Mouse (Mus musculus): Measurements from ENCODE around the gene Cfap43. TPM values are rescaled to one million over a fixed set of nuclear protein-coding genes. Genes with fewer than 3 reads are reported as not detected.

The Cfap43 gene
- polyA plus RNA-seq, 1 experiment: 0.20 TPM

- TF ChIP-seq POLR2A (IDR thresholded peaks at IDR 0.05; ENCODE audit: control insufficient read depth, extremely low read depth, insufficient read depth, low read length, poor library complexity) (no peak), CTCF (IDR thresholded peaks at IDR 0.05; ENCODE audit: borderline replicate concordance, control insufficient read depth, extremely low read depth, insufficient read depth, low read length, poor library complexity) (no peak)
- peaks cover 36% of the 10 kb centered on the region for H3K4me1 ChIP-seq (replicated peaks; ENCODE audit: control insufficient read depth, insufficient read depth, low read length)
- 14% methylated on average over 10 of the region's 10 CpGs for WGBS
- peaks cover 12% of the 10 kb centered on the region for H3K36me3 ChIP-seq (ENCODE audit: control insufficient read depth, insufficient read depth, low read length)
- DNase-seq: no peak
- peak overlapping the region; percentile 15; the same call in 1 of the 2 replicates for H3K27ac ChIP-seq (ENCODE audit: control insufficient read depth, insufficient read depth, low read length)
- H3K27me3 ChIP-seq (ENCODE audit: control insufficient read depth, insufficient read depth, low read length): no peaks in the 10 kb centered on the region
- H3K4me3 ChIP-seq (ENCODE audit: control insufficient read depth, insufficient read depth, low read length): no peak overlapping the region
Measured at GRCm38 (mm10) chr19:47890489-47891130, 28.5 kb downstream of the Cfap43 start.

- Histone ChIP-seq H3K27me3 (ENCODE audit: control insufficient read depth, insufficient read depth, low read length) (no peaks in the 10 kb centered on the region), H3K4me3 (ENCODE audit: control insufficient read depth, insufficient read depth, low read length) (no peak overlapping the region), H3K36me3 (ENCODE audit: control insufficient read depth, insufficient read depth, low read length) (no peaks in the 10 kb centered on the region), H3K27ac (ENCODE audit: control insufficient read depth, insufficient read depth, low read length) (peak overlapping the region; percentile 89), H3K4me1 (replicated peaks; ENCODE audit: control insufficient read depth, insufficient read depth, low read length) (peaks cover 40% of the 10 kb centered on the region)
- peak; percentile 17 for DNase-seq
- WGBS: 48% methylated on average over 8 of the region's 8 CpGs
- TF ChIP-seq CTCF (IDR thresholded peaks at IDR 0.05; ENCODE audit: borderline replicate concordance, control insufficient read depth, extremely low read depth, insufficient read depth, low read length, poor library complexity) (no peak), POLR2A (IDR thresholded peaks at IDR 0.05; ENCODE audit: control insufficient read depth, extremely low read depth, insufficient read depth, low read length, poor library complexity) (no peak)
Measured at GRCm38 (mm10) chr19:47888037-47888436, 31.1 kb downstream of the Cfap43 start.

GRCm38 (mm10) chr19:47887417-47887816 lies 31.7 kb downstream of the Cfap43 start:
- peak; percentile 63 for DNase-seq
- Histone ChIP-seq H3K27me3 (ENCODE audit: control insufficient read depth, insufficient read depth, low read length) (no peaks in the 10 kb centered on the region), H3K4me1 (replicated peaks; ENCODE audit: control insufficient read depth, insufficient read depth, low read length) (peaks cover 43% of the 10 kb centered on the region), H3K36me3 (ENCODE audit: control insufficient read depth, insufficient read depth, low read length) (no peaks in the 10 kb centered on the region), H3K4me3 (ENCODE audit: control insufficient read depth, insufficient read depth, low read length) (no peak overlapping the region), H3K27ac (ENCODE audit: control insufficient read depth, insufficient read depth, low read length) (peak overlapping the region; percentile 89)
- TF ChIP-seq POLR2A (IDR thresholded peaks at IDR 0.05; ENCODE audit: control insufficient read depth, extremely low read depth, insufficient read depth, low read length, poor library complexity) (no peak), CTCF (IDR thresholded peaks at IDR 0.05; ENCODE audit: borderline replicate concordance, control insufficient read depth, extremely low read depth, insufficient read depth, low read length, poor library complexity) (no peak)
- WGBS: 28% methylated on average over 10 of the region's 10 CpGs

- H3K4me3 ChIP-seq (ENCODE audit: control insufficient read depth, insufficient read depth, low read length): no peak overlapping the region
- no peak for DNase-seq
- 73% methylated on average over 7 of the region's 7 CpGs for WGBS
- no peaks in the 10 kb centered on the region for H3K36me3 ChIP-seq (ENCODE audit: control insufficient read depth, insufficient read depth, low read length)
- peaks cover 43% of the 10 kb centered on the region for H3K4me1 ChIP-seq (replicated peaks; ENCODE audit: control insufficient read depth, insufficient read depth, low read length)
- peak overlapping the region; percentile 89; the same call in 1 of the 2 replicates for H3K27ac ChIP-seq (ENCODE audit: control insufficient read depth, insufficient read depth, low read length)
- no peaks in the 10 kb centered on the region for H3K27me3 ChIP-seq (ENCODE audit: control insufficient read depth, insufficient read depth, low read length)
- TF ChIP-seq POLR2A (IDR thresholded peaks at IDR 0.05; ENCODE audit: control insufficient read depth, extremely low read depth, insufficient read depth, low read length, poor library complexity): no peak
- TF ChIP-seq CTCF (IDR thresholded peaks at IDR 0.05; ENCODE audit: borderline replicate concordance, control insufficient read depth, extremely low read depth, insufficient read depth, low read length, poor library complexity): no peak
Measured at GRCm38 (mm10) chr19:47886617-47887016, 32.5 kb downstream of the Cfap43 start.

GRCm38 (mm10) chr19:47885886-47886285 lies 33.2 kb downstream of the Cfap43 start:
- H3K27ac ChIP-seq (ENCODE audit: control insufficient read depth, insufficient read depth, low read length): no peak overlapping the region
- H3K4me3 ChIP-seq (ENCODE audit: control insufficient read depth, insufficient read depth, low read length): no peak overlapping the region
- no peaks in the 10 kb centered on the region for H3K36me3 ChIP-seq (ENCODE audit: control insufficient read depth, insufficient read depth, low read length)
- no peak for TF ChIP-seq CTCF (IDR thresholded peaks at IDR 0.05; ENCODE audit: borderline replicate concordance, control insufficient read depth, extremely low read depth, insufficient read depth, low read length, poor library complexity)
- no peak for TF ChIP-seq POLR2A (IDR thresholded peaks at IDR 0.05; ENCODE audit: control insufficient read depth, extremely low read depth, insufficient read depth, low read length, poor library complexity)
- DNase-seq: no peak
- H3K4me1 ChIP-seq (replicated peaks; ENCODE audit: control insufficient read depth, insufficient read depth, low read length): peaks cover 36% of the 10 kb centered on the region
- 85% methylated on average over 11 of the region's 11 CpGs for WGBS
- no peaks in the 10 kb centered on the region for H3K27me3 ChIP-seq (ENCODE audit: control insufficient read depth, insufficient read depth, low read length)

- Histone ChIP-seq H3K36me3 (ENCODE audit: control insufficient read depth, insufficient read depth, low read length) (no peaks in the 10 kb centered on the region), H3K4me1 (replicated peaks; ENCODE audit: control insufficient read depth, insufficient read depth, low read length) (peaks cover 32% of the 10 kb centered on the region), H3K27me3 (ENCODE audit: control insufficient read depth, insufficient read depth, low read length) (no peaks in the 10 kb centered on the region), H3K27ac (ENCODE audit: control insufficient read depth, insufficient read depth, low read length) (no peak overlapping the region), H3K4me3 (ENCODE audit: control insufficient read depth, insufficient read depth, low read length) (no peak overlapping the region)
- 62% methylated on average over 7 of the region's 7 CpGs for WGBS
- TF ChIP-seq POLR2A (IDR thresholded peaks at IDR 0.05; ENCODE audit: control insufficient read depth, extremely low read depth, insufficient read depth, low read length, poor library complexity) (no peak), CTCF (IDR thresholded peaks at IDR 0.05; ENCODE audit: borderline replicate concordance, control insufficient read depth, extremely low read depth, insufficient read depth, low read length, poor library complexity) (no peak)
- DNase-seq: no peak
Measured at GRCm38 (mm10) chr19:47885191-47885743, 33.8 kb downstream of the Cfap43 start.

Data from thymus, adult 2 months (tissue).